Mouse (Mus musculus): ENCODE data around the gene Nr1h4. TPM values are rescaled to one million over a fixed set of nuclear protein-coding genes. Genes with fewer than 3 reads are reported as not detected.
"Not testable (repeated sequence)": the region's sequence is repeated elsewhere in the genome, so short reads cannot be mapped to it uniquely, and the experiment has no call there.

Gene Nr1h4
- polyA plus RNA-seq, 2 experiments, result 0.03 TPM; not detected in 1

GRCm38 (mm10) chr10:89567391-89567790, 34.0 kb upstream of the Nr1h4 start:
- DNase-seq (ENCODE audit: low spot score) (no peak), ATAC-seq (ENCODE audit: low FRiP score, low read depth) (no peak)
- no peak overlapping the region for H3K27ac ChIP-seq (replicated peaks; ENCODE audit: low read depth, low read length)
- H3K4me1 ChIP-seq (ENCODE audit: control insufficient read depth, insufficient read depth, low read length), result no peaks in the 10 kb centered on the region
- no peaks in the 10 kb centered on the region for H3K9me3 ChIP-seq (ENCODE audit: control insufficient read depth, low read length)
- H3K36me3 ChIP-seq (ENCODE audit: control insufficient read depth, insufficient read depth, low read length), result no peaks in the 10 kb centered on the region
- no peaks in the 10 kb centered on the region for H3K27me3 ChIP-seq (ENCODE audit: control insufficient read depth, insufficient read depth, low read length)
- no peak overlapping the region for H3K4me3 ChIP-seq (replicated peaks; ENCODE audit: low read length)
- H3K9ac ChIP-seq (ENCODE audit: low read depth, low read length, severe bottlenecking), result no peak overlapping the region
- no peak for TF ChIP-seq POLR2A (IDR thresholded peaks at IDR 0.05; ENCODE audit: borderline replicate concordance, extremely low read depth, insufficient read depth, insufficient read length)
- 94% methylated on average over 2 of the region's 2 CpGs for WGBS
- no peak overlapping the region for H3K4me2 ChIP-seq (replicated peaks; ENCODE audit: low read depth, low read length, severe bottlenecking)

DNA sequence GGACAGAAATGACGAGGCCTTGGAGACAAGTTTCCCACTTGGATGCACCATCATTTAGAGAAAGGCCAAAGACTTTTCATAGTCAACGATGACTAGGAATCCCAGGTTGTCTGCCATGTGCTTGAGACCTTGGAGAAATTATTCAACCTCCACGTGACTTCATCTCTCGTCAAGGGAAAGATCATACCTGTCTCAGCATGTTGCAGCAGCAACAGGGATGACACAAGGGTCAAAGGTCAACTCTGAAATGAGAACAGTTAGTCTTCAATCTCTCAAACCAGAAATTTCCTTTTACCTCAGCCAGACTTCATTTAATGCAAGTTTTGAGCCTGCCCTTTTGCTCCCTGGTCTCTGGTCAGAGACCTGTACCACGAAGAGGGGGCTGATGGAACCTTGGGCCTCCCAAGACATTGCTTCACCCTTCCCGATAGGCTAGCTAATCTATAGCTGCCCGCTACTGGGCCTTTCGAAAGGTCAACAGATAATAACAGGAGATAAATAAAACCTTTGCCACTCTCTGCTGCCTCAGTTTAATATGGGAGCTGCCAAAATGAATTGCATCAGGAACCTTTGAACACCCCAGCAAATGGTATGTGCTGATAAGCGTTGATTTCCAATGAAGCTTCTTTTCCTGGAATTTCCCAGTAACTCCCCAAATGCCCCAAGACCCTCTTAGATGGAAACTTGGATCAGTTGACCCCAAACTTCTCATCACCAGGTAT, 32.1 kb upstream of the Nr1h4 start:
- H3K4me2 ChIP-seq (replicated peaks; ENCODE audit: low read depth, low read length, severe bottlenecking), result no peak overlapping the region
- no peaks in the 10 kb centered on the region for H3K9me3 ChIP-seq (ENCODE audit: control insufficient read depth, low read length)
- no peak overlapping the region for H3K4me3 ChIP-seq (replicated peaks; ENCODE audit: low read length)
- H3K36me3 ChIP-seq (ENCODE audit: control insufficient read depth, insufficient read depth, low read length), result no peaks in the 10 kb centered on the region
- 85% methylated on average over 9 of the region's 9 CpGs for WGBS
- DNase-seq (ENCODE audit: low spot score) (no peak), ATAC-seq (ENCODE audit: low FRiP score, low read depth) (no peak)
- H3K27me3 ChIP-seq (ENCODE audit: control insufficient read depth, insufficient read depth, low read length), result no peaks in the 10 kb centered on the region
- H3K9ac ChIP-seq (ENCODE audit: low read depth, low read length, severe bottlenecking), result no peak overlapping the region
- no peak for TF ChIP-seq POLR2A (IDR thresholded peaks at IDR 0.05; ENCODE audit: borderline replicate concordance, extremely low read depth, insufficient read depth, insufficient read length)
- H3K27ac ChIP-seq (replicated peaks; ENCODE audit: low read depth, low read length), result no peak overlapping the region
- no peaks in the 10 kb centered on the region for H3K4me1 ChIP-seq (ENCODE audit: control insufficient read depth, insufficient read depth, low read length)

DNA sequence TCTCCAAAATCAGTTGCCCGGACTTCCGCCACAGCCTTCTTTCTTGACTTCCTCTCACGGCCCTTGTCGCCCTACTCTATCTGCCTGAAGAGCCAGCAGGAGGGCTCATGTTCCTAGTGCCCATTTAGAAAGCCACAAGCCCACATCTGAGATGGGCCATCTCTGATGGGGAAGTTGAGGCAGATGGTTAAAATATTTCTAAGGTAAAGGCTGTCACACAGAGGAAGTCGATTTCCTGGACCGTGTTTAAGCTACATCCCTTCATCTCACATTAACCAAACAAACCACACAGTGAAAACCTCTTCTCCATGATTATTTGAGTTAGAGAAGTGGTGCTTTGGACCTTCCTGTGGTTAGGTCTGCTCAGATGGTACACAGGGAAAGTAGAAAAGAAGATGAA, 28.7 kb upstream of the Nr1h4 start:
- no peak overlapping the region for H3K27ac ChIP-seq (replicated peaks; ENCODE audit: low read depth, low read length)
- TF ChIP-seq POLR2A (IDR thresholded peaks at IDR 0.05; ENCODE audit: borderline replicate concordance, extremely low read depth, insufficient read depth, insufficient read length), result no peak
- WGBS, result 94% methylated on average over 6 of the region's 6 CpGs
- no peak for DNase-seq (ENCODE audit: low spot score)
- no peak overlapping the region for H3K4me2 ChIP-seq (replicated peaks; ENCODE audit: low read depth, low read length, severe bottlenecking)
- no peak overlapping the region for H3K4me3 ChIP-seq (replicated peaks; ENCODE audit: low read length)
- no peak for ATAC-seq (ENCODE audit: low FRiP score, low read depth)
- no peaks in the 10 kb centered on the region for H3K27me3 ChIP-seq (ENCODE audit: control insufficient read depth, insufficient read depth, low read length)
- no peak overlapping the region for H3K9ac ChIP-seq (ENCODE audit: low read depth, low read length, severe bottlenecking)
- H3K4me1 ChIP-seq (ENCODE audit: control insufficient read depth, insufficient read depth, low read length), result no peaks in the 10 kb centered on the region
- no peaks in the 10 kb centered on the region for H3K9me3 ChIP-seq (ENCODE audit: control insufficient read depth, low read length)
- no peaks in the 10 kb centered on the region for H3K36me3 ChIP-seq (ENCODE audit: control insufficient read depth, insufficient read depth, low read length)

- no peak overlapping the region for H3K4me3 ChIP-seq (replicated peaks; ENCODE audit: low read length)
- WGBS, result 79% methylated on average over 3 of the region's 3 CpGs
- H3K27me3 ChIP-seq (ENCODE audit: control insufficient read depth, insufficient read depth, low read length), result no peaks in the 10 kb centered on the region
- H3K9ac ChIP-seq (ENCODE audit: low read depth, low read length, severe bottlenecking), result no peak overlapping the region
- TF ChIP-seq POLR2A (IDR thresholded peaks at IDR 0.05; ENCODE audit: borderline replicate concordance, extremely low read depth, insufficient read depth, insufficient read length), result no peak
- H3K27ac ChIP-seq (replicated peaks; ENCODE audit: low read depth, low read length), result no peak overlapping the region
- DNase-seq (ENCODE audit: low spot score) (no peak), ATAC-seq (ENCODE audit: low FRiP score, low read depth) (no peak)
- no peak overlapping the region for H3K4me2 ChIP-seq (replicated peaks; ENCODE audit: low read depth, low read length, severe bottlenecking)
- no peaks in the 10 kb centered on the region for H3K9me3 ChIP-seq (ENCODE audit: control insufficient read depth, low read length)
- H3K36me3 ChIP-seq (ENCODE audit: control insufficient read depth, insufficient read depth, low read length), result no peaks in the 10 kb centered on the region
- H3K4me1 ChIP-seq (ENCODE audit: control insufficient read depth, insufficient read depth, low read length), result no peaks in the 10 kb centered on the region
These were observed 26.0 kb upstream of the Nr1h4 start for GRCm38 (mm10) chr10:89559351-89559750.

- H3K9me3 ChIP-seq (ENCODE audit: control insufficient read depth, low read length); DNase-seq (ENCODE audit: low spot score); H3K4me2 ChIP-seq (replicated peaks; ENCODE audit: low read depth, low read length, severe bottlenecking); H3K4me1 ChIP-seq (ENCODE audit: control insufficient read depth, insufficient read depth, low read length); H3K9ac ChIP-seq (ENCODE audit: low read depth, low read length, severe bottlenecking); H3K27me3 ChIP-seq (ENCODE audit: control insufficient read depth, insufficient read depth, low read length); H3K4me3 ChIP-seq (replicated peaks; ENCODE audit: low read length); ATAC-seq (ENCODE audit: low FRiP score, low read depth); H3K27ac ChIP-seq (replicated peaks; ENCODE audit: low read depth, low read length); H3K36me3 ChIP-seq (ENCODE audit: control insufficient read depth, insufficient read depth, low read length): not testable (repeated sequence)
- WGBS, result 78% methylated on average over 12 of the region's 13 CpGs
These were observed 21.5 kb upstream of the Nr1h4 start for GRCm38 (mm10) chr10:89554885-89555284.

GRCm38 (mm10) chr10:89553855-89554254, 20.5 kb upstream of the Nr1h4 start:
- not testable (repeated sequence) for H3K27ac ChIP-seq (replicated peaks; ENCODE audit: low read depth, low read length); H3K4me2 ChIP-seq (replicated peaks; ENCODE audit: low read depth, low read length, severe bottlenecking); H3K36me3 ChIP-seq (ENCODE audit: control insufficient read depth, insufficient read depth, low read length); H3K4me1 ChIP-seq (ENCODE audit: control insufficient read depth, insufficient read depth, low read length); H3K27me3 ChIP-seq (ENCODE audit: control insufficient read depth, insufficient read depth, low read length); H3K9ac ChIP-seq (ENCODE audit: low read depth, low read length, severe bottlenecking); H3K4me3 ChIP-seq (replicated peaks; ENCODE audit: low read length); DNase-seq (ENCODE audit: low spot score); ATAC-seq (ENCODE audit: low FRiP score, low read depth); H3K9me3 ChIP-seq (ENCODE audit: control insufficient read depth, low read length)
- 85% methylated on average over 7 of the region's 7 CpGs for WGBS

Measured in limb, embryonic 14.5 days (tissue).